Mouse (Mus musculus) limb, embryonic 10.5 days (tissue): ENCODE results near the gene AB124611. TPM values are rescaled to one million over a fixed set of nuclear protein-coding genes. Genes with fewer than 3 reads are reported as not detected.
"Not testable (repeated sequence)": the region's sequence is repeated elsewhere in the genome, so short reads cannot be mapped to it uniquely, and the experiment has no call there.

Experiments
- DNase-seq: peaks from one replicate; pipeline ENCODE4 v3.0.0-alpha.2; 2017; ENCODE audit warnings: low spot score
- H3K27ac ChIP-seq: fragments of 300-500 bp; sonication (generic); 2 replicates; pipeline ENCODE4 v1.5.1; 2016; ENCODE audit warnings: mild to moderate bottlenecking
- H3K27me3 ChIP-seq: fragments of 300-500 bp; sonication (generic); 2 replicates; pipeline ENCODE4 v1.6.1; 2016; ENCODE audit warnings: low read depth, mild to moderate bottlenecking; ENCODE audit not compliant: poor library complexity, severe bottlenecking
- H3K36me3 ChIP-seq: fragments of 300-500 bp; sonication (generic); 2 replicates; pipeline ENCODE4 v1.6.1; 2016; ENCODE audit warnings: mild to moderate bottlenecking, moderate library complexity
- H3K4me1 ChIP-seq: fragments of 300-500 bp; sonication (generic); 2 replicates; pipeline ENCODE4 v1.6.1; 2016
- H3K4me3 ChIP-seq: fragments of 300-500 bp; sonication (generic); 2 replicates; pipeline ENCODE4 v1.5.1; 2016; ENCODE audit warnings: mild to moderate bottlenecking, moderate library complexity
- H3K9me3 ChIP-seq: fragments of 300-500 bp; sonication (generic); replicated peaks from 2 replicates; pipeline ENCODE4 v1.6.1; 2016; ENCODE audit warnings: mild to moderate bottlenecking
- WGBS: fragments of 180-500 bp; shearing (Covaris S2); methylation state at CpG from one replicate; pipeline ENCODE4 v1.1.7; 2016; 5-methylcytosine and 5-hydroxymethylcytosine counted together
- polyA plus RNA-seq: library from polyadenylated mRNA; unstranded; fragments of >200 nt; fragmentation: Nextera tagmentation; extraction: Ambion mirVana; gene quantifications from 2 replicates; pipeline ENCODE4 v1.2.1, GENCODE M21; 2016

AB124611 gene
- polyA plus RNA-seq, 1 experiment from 2014 or later: 4.3 TPM

DNA sequence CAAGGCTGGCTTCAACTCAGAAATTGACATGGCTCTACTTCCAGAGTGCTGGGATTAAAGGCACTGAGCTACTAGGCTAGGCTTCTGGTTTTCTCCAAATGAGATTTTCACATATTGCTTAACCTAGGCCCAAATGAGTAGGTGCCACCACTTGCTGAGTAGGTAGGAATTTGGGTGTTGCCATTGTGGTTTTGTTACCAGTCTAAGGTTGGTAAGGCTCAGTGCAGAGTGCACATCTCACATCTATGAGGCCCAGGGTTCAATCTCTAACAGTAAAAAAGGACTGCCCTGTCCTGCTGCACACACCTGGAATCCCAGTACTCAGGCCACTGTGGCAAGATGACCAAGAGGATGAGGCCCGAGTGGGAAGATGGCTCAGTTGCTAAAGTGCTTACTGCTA, 59.4 kb downstream of the AB124611 start:
- DNase-seq: no peak
- Histone ChIP-seq H3K36me3 (peaks cover 100% of the 10 kb centered on the region), H3K4me1 (no peaks in the 10 kb centered on the region), H3K27me3 (no peaks in the 10 kb centered on the region), H3K9me3 (no peaks in the 10 kb centered on the region), H3K27ac (no peak overlapping the region), H3K4me3 (no peak overlapping the region)
- WGBS: 86% methylated on average over 1 of the region's 1 CpGs

GRCm38 (mm10) chr9:21587678-21588349, 61.8 kb downstream of the AB124611 start:
- 93% methylated on average over 23 of the region's 23 CpGs for WGBS
- Histone ChIP-seq H3K36me3 (peaks cover 87% of the 10 kb centered on the region), H3K27me3 (no peaks in the 10 kb centered on the region), H3K4me3 (no peak overlapping the region), H3K27ac (no peak overlapping the region), H3K4me1 (peaks cover 11% of the 10 kb centered on the region; the same call in 1 of the 2 replicates), H3K9me3 (no peaks in the 10 kb centered on the region)
- no peak for DNase-seq

DNA sequence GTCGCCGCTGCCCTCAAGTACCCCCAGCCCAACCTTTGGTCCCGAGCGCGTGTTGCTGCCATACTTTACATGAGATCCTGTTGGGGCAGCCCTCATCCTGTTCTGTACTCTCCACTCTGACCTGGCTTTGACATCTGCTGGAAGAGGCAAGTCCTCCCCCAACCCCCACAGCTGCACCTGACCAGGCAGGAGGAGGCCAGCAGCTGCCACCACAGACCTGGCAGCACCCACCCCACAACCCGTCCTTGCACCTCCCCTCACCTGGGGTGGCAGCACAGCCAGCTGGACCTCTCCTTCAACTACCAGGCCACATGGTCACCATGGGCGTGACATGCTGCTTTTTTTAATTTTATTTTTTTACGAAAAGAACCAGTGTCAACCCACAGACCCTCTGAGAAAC, 62.4 kb downstream of the AB124611 start:
- peaks cover 81% of the 10 kb centered on the region for H3K36me3 ChIP-seq
- H3K27me3 ChIP-seq: no peaks in the 10 kb centered on the region
- peaks cover 15% of the 10 kb centered on the region for H3K4me1 ChIP-seq
- H3K4me3 ChIP-seq: no peak overlapping the region
- no peaks in the 10 kb centered on the region for H3K9me3 ChIP-seq
- DNase-seq: no peak
- 92% methylated on average over 8 of the region's 8 CpGs for WGBS
- H3K27ac ChIP-seq: no peak overlapping the region

GRCm38 (mm10) chr9:21589538-21589937, 63.6 kb downstream of the AB124611 start:
- Histone ChIP-seq H3K27me3 (no peaks in the 10 kb centered on the region), H3K27ac (no peak overlapping the region), H3K36me3 (peaks cover 75% of the 10 kb centered on the region), H3K9me3 (no peaks in the 10 kb centered on the region), H3K4me1 (peaks cover 26% of the 10 kb centered on the region), H3K4me3 (no peak overlapping the region)
- 97% methylated on average over 5 of the region's 5 CpGs for WGBS
- no peak for DNase-seq

DNA sequence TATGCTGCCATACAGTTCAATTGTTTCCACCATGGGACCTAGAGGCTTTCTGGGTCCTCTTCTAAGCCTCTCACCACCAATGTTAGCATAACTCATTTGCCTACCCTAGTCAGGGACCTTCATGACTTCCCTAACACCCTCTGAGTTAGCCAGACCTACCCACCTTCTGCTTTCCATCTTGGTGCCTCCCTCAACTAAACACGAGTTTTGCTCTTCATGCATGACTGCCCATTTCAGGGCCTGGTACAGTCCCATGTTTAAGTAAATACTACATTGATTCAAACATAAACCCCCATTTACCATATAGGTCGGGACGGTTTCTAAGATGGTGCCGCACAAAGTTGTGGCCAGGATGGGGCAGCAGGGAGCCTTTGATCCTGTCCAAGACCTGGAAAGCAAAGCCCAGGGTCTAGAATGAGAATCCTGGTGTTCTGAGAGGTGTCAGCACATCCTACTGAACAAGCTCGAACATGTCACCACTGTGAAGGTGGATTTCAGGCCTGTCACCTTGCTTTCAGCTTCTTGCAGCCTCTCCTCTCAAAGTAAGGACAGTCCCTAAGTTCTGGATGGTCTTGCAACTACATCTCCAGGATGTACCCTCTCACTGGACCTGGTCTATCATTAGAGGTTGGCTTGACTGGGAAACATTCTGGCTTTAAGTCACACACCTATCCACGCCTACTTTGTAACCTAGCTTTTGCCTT, 65.3 kb downstream of the AB124611 start:
- DNase-seq: no peak
- H3K4me1 ChIP-seq: peaks cover 26% of the 10 kb centered on the region
- H3K36me3 ChIP-seq: peaks cover 74% of the 10 kb centered on the region
- 90% methylated on average over 6 of the region's 6 CpGs for WGBS
- H3K27me3 ChIP-seq: no peaks in the 10 kb centered on the region
- peak overlapping the region; percentile 93 for H3K4me3 ChIP-seq
- no peak overlapping the region for H3K27ac ChIP-seq
- H3K9me3 ChIP-seq: no peaks in the 10 kb centered on the region

- DNase-seq: no peak
- 22% methylated on average over 17 of the region's 17 CpGs for WGBS
- Histone ChIP-seq H3K36me3 (peaks cover 73% of the 10 kb centered on the region), H3K4me1 (peaks cover 26% of the 10 kb centered on the region), H3K27me3 (no peaks in the 10 kb centered on the region), H3K9me3 (no peaks in the 10 kb centered on the region), H3K4me3 (peak overlapping the region; percentile 93), H3K27ac (peak overlapping the region; percentile 85)
Measured at GRCm38 (mm10) chr9:21591831-21592702, 66.1 kb downstream of the AB124611 start.

- peak; percentile 93 for DNase-seq
- Histone ChIP-seq H3K27ac (peak within 1 kb of the TSS; percentile 85), H3K36me3 (peaks cover 67% of the 10 kb centered on the region), H3K4me3 (peak within 1 kb of the TSS; percentile 93), H3K4me1 (peaks cover 26% of the 10 kb centered on the region), H3K9me3 (no peaks in the 10 kb centered on the region), H3K27me3 (no peaks in the 10 kb centered on the region)
- WGBS: under 1% methylated on average over 30 of the region's 30 CpGs
Measured at GRCm38 (mm10) chr9:21592703-21593121, 66.7 kb downstream of the AB124611 start, which contains the start of the genes Timm29 and Yipf2. Timm29 (plus strand) TSS chr9:21592722. Yipf2 (minus strand) TSS chr9:21592828.

DNA sequence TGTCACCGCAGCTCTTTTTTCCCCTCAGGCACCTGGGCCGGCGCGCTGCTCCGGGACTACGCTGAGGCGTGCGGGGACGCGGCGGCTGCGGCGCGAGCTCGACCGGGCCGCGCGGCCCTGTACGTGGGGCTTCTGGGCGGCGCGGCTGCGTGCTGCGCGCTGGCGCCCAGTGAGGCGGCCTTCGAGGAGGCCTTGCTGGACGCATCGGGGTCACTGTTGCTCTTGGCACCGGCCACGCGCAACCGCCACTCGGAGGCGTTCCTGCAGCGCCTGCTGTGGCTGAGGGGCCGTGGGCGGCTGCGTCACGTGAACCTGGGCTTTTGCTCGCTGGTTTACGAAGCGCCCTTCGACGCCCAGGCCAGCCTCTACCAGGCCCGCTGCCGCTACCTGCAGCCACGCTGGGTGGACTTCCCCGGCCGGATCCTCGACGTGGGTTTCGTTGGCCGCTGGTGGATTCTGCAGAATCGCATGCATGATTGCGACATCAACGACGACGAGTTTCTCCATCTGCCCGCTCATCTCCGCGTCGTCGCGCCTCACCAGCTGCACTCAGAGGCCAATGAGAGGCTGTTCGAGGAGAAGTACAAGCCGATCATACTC, 67.2 kb downstream of the AB124611 start:
- peaks cover 62% of the 10 kb centered on the region for H3K36me3 ChIP-seq
- H3K4me1 ChIP-seq: peaks cover 26% of the 10 kb centered on the region
- DNase-seq: no peak
- peak overlapping the region; percentile 93 for H3K4me3 ChIP-seq
- peak overlapping the region; percentile 85 for H3K27ac ChIP-seq
- whole genome bisulfite sequencing: 2% methylated on average over 69 of the region's 69 CpGs
- H3K27me3 ChIP-seq: no peaks in the 10 kb centered on the region
- H3K9me3 ChIP-seq: no peaks in the 10 kb centered on the region

DNA sequence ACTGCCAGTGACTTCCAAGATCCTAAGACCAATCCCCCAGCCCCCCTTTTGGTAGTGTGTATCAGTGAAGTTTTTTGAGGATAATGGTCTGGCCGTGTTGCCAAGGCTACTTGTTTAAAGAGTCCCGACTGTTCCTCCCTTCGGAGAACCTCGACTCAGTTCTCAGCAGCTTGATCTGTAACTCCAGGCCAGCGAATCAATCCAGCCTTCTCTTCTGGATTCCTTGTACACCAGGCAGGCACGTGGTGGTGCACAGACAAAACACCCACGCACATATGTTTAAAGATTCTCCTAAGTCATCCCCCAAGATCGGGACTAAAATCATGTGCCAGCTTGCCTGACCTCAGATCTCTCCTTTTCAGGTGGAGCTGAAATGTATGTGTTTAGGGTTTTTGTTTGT, 68.4 kb downstream of the AB124611 start:
- not testable (repeated sequence) for DNase-seq, H3K27me3 ChIP-seq, H3K9me3 ChIP-seq, H3K27ac ChIP-seq
- 93% methylated on average over 8 of the region's 8 CpGs for WGBS
- H3K4me1 ChIP-seq: peaks cover 26% of the 10 kb centered on the region
- H3K36me3 ChIP-seq: peaks cover 50% of the 10 kb centered on the region
- peak overlapping the region; percentile 93 for H3K4me3 ChIP-seq

GRCm38 (mm10) chr9:21594838-21595237, 68.9 kb downstream of the AB124611 start:
- Histone ChIP-seq H3K36me3 (peaks cover 45% of the 10 kb centered on the region), H3K9me3 (no peaks in the 10 kb centered on the region), H3K27me3 (no peaks in the 10 kb centered on the region), H3K27ac (no peak overlapping the region), H3K4me1 (peaks cover 26% of the 10 kb centered on the region), H3K4me3 (no peak overlapping the region)
- 90% methylated on average over 2 of the region's 2 CpGs for WGBS
- no peak for DNase-seq
